Mouse (Mus musculus): ENCODE measurements around the gene Asb7.

- TF ChIP-seq CTCF (conservative IDR thresholded peaks at IDR 0.05; ENCODE audit: insufficient read depth, insufficient read length, low read depth, low read length) (no peak), POLR2A (IDR thresholded peaks at IDR 0.05; ENCODE audit: low read depth, low read length) (no peak)
Observed at GRCm38 (mm10) chr7:66734993-66735392, 45.6 kb upstream of the Asb7 start.

Measured in kidney, adult 2 months (tissue).